Mouse (Mus musculus) heart, adult 11 months (tissue): Measurements from ENCODE around the gene Urgcp.
A peak's percentile ranks its signal among the peaks of the same experiment; 100 is the strongest.

ENCODE experiments used
- DNase-seq: peaks from one replicate; pipeline ENCODE4 v3.0.0; 2022

Gene Urgcp

DNA sequence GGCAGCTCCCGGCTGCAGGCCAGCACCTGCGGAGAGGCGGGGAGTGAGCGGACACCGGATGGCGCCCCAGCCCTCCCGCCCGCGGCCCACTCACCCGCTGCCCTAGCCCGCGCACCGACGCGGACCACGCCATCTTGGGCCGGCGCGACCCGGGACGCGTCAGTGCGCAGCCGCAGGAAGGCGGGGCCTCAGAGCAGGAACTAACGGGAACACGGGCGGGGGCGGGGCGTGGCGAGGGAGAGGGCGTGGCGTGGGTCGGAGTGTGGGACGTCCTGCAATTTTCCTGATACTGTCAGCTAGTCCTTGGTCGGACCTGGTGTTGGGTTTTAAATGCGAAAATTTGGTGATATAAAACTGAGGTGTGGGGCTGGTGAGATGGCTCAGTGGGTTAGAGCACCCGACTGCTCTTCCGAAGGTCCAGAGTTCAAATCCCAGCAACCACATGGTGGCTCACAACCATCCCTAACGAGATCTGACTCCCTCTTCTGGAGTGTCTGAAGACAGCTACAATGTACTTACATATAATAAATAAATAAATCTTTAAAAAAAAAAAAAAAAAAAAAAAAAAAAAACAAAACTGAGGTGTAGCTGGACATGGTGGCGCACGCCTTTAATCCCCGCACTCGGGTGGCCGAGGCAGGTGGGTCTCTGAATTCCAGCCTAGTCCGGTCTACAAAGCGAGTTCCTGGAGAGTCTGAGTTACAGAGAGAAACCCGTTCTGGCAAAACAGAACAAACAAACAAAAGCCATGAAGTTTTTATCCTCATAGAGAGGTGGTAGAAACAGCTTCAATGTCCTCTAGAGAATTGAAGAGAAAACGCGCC is 54.4 kb downstream of the Urgcp start:
- peak; percentile 99 for DNase-seq

DNA sequence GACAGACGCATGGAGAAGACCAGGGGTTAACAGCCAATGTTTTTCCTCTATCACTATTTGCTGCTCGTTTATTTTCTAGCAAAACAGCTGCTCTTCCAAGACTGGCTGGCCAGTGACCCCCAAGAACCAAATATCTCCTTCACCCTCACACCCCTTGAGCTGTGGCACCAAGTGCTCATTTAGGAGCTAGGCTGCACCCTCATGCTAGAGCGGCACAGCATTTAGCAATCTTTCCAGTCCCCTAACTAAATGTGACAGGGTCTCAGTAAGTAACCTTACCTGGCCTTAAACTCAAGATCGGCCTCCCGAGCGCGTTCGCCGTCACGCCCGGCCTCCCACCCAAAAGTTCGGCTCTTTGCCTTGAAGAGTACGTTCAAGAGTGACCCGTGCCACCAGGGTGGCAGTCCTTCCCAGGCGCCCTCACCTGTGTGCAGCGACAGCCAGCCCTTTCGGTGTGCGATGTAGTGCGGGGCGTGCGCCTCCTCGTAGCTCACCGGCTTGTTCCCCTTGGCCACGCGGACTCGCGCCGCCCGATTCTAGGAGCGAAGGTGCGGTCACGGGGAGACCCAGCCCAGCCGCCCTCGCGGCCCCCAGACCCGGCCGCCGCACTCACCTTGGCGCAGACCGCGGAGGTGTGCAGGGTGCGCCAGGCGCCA is 55.2 kb downstream of the Urgcp start:
- DNase-seq = no peak

DNA sequence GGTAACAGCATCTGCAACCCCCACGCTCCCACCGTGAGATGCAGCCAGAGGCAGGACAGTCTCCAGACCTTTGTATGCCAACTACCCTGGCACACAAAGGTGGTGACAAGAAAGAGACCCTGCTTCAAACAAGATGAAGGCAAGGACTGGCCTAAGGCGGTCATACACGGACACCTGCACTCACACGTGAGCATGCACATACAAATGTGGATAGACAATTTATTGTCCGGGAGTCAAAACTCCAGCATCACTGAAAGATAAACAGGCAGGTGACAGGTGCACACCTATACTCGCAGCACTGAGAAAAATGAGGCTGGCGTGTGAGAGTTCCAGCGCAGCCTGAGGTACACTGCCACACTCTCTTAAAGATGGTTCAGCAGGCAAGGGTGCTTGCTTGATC is 56.2 kb downstream of the Urgcp start:
- peak; percentile 72 for DNase-seq

DNA sequence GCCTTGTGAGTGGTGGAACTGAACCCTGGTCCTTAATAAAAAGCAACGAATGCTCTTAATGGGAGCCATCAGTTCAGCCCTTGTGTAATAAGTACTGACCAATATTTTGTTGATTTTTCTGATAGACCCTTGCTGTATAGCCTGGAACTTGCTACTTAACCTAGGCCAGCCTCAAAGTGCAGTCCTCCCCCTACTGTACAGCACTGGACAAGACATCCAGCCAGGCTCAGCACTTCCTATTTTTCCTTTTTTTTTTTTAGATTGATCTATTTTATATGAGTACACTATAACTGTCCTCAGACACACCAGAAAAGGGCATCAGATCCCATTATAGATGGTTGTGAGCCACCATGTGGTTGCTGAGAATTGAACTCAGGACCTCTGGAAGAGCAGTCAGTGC is 58.8 kb downstream of the Urgcp start:
- DNase-seq = no peak

DNA sequence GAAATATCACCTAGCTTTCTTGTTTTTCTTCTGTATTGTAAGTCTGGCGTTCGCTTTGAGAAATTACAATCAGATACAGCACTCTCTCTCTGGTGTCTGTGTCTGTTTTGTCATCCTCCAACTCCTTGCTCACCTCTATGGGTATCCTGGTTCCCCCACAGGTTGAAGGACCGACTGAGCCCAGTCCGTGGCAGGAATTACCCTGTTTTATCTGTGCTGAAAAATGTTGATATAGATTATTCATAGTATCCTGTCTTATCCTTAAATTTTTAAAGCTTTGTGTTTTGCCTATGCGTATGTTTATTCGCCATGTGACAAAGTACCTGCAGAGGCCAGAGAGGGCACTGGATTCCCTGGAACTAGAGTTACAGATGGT is 59.2 kb downstream of the Urgcp start:
- peak; percentile 30 for DNase-seq

DNA sequence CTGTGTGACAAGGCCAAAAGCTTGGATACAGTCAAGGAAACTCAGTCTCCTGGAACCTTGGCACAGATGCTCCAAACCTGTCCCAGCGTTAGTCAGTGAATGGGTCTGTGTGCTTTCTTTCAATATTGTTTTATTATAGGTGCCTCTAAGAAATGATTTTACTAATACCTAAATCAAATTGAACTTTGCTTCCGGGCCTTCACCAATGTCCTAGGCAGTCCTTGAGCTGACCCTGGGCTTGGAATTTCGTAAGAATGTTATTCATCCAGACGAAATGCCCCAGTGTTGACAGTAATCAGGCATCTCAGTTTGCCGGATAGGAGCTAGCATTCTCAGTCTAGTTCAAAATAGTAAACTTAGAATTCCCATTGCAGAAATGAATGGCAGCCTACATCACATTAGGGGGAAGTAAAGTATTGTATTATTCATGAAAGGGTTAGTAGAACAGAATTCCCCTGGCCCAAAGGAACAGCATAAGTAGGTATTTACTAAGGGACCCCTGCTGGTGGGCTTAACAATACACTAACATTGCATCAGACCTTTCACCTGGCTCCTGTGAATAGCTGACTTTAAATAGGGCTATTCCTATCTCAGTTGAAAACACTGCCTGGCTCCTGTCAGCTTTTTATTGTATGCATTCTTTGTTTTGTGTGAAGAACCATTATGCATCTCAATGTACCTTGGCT is 59.8 kb downstream of the Urgcp start:
- peak; percentile 53 for DNase-seq

DNA sequence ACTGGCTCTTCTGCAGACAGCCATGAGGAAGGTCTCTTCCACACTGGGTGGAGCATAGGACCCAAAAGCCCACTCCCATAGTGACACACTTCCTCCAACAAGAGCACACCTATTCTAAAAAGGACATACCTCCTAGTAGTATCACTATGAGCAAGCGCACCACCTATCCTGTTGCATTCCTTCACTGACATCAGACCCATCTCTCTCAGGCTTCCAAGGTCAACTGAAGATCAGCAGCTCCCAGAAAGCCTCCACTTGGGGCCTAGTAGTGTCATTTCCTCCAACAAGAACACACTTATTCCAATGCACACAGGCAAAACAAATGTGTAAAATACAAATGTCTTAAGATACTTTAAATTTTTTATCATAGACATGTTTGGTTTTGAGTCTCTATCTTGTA is 60.4 kb downstream of the Urgcp start:
- DNase-seq = no peak

DNA sequence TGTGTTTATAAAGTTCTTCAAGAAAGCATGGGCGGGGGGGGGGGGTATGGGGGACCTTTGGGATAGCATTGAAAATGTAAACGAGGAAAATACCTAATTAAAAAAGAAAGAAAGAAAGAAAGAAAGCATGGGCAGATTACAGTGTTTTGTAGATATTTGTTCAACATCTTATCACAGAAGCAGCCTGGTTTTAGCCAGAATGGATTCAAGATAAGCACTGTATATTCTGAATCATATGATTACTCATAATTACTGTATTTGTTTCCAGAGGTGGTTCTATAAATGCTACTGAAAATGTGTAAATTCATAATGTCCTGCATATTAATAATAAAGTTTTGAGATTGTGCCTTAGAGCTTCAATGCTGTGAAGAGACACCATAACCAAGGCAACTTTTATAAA is 60.9 kb downstream of the Urgcp start:
- no peak for DNase-seq

DNA sequence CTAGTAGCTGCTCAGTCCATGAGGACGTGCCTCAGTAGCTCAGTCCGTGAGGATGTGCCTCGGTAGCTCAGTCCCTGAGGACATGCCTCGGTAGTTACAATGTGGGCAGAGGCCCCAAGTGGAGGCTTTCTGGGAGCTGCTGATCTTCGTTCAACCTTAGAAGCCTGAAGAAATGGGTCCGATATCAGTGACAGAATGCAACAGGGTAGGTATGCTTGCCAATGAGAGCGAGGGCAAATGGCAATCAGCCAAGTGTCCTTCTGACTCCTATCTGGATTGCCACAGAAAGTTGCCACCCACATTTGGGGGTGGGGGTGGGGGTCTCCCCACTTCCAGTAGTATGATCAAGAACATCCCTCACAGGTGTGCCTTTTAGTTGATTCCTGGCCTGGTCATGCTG is 61.4 kb downstream of the Urgcp start:
- peak; percentile 80 for DNase-seq

DNA sequence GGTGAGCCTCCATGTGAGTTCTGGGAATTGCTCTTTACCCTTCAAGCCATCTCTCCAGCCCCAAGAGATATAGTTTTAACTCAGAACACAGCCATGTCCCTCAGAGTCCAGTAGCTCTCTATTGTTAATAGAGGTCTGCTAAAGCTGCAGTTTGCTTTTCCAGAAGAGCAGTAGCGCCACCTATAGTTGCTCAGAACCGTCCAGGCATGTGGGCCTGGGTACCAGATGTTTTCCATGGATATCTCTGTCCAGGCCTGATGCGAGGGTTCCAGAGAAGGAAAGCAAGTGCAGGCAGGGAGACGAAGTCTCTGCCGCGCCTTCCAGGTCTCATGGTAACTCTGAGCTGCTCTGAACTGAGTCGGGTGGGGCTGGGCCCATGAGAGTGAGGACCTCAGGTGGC is 70.4 kb downstream of the Urgcp start:
- DNase-seq = peak; percentile 88

DNA sequence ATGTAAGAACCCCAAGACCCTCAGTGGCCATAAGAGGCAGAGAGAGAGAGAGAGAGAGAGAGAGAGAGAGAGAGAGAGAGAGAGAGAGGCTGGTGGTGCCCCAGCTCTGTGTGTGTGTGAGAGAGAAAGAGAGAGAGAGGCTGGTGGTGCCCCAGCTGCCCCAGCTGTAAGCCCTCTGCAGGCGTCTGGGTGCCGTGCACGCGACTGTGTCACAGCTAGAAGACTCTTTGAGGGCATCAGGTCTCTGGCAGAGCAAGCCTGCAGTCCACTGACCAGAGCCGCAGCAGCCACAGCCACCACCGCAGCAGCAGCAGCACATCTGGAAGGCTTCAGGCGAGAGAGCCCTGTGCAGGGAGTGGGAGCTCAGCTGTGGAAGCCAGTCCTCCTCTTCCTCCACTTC is 77.9 kb downstream of the Urgcp start:
- DNase-seq = no peak

DNA sequence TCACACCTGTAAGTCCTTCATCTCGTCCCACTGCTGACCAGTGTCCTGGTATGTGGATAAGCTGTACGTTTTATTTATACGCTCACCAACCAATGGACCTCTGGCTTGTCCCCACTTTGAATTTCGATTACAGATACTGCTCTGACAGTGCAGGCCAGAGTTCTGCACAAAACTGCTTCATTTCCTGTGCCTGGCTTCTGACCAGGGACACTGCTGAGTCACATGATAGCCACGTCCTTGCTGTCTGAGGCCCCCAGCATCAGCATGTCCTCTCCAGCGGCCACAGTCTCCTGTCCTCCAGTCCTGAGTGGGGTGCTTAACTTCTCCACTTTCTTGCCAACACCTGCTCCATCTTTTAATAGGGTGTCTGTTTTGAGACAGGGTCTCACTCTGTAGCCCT is 79.6 kb downstream of the Urgcp start:
- DNase-seq = peak; percentile 90
